Mouse (Mus musculus) neural tube, embryonic 11.5 days (tissue): ENCODE measurements around the gene Eif2b5. TPM values are rescaled to one million over a fixed set of nuclear protein-coding genes. Genes with fewer than 3 reads are reported as not detected.
A peak's percentile ranks its signal among the peaks of the same experiment; 100 is the strongest.

ENCODE experiments used
- ATAC-seq: fragments of 200-750 bp; cut with Nextera tagmentation; 2 replicates; pipeline ENCODE4 v1.8.0; 2017; ENCODE audit warnings: moderate number of reproducible peaks, mild to moderate bottlenecking, moderate TSS enrichment, moderate library complexity; ENCODE audit not compliant: insufficient read depth, low FRiP score, low TSS enrichment
- DNase-seq: peaks from one replicate; pipeline ENCODE4 v3.0.0-alpha.2; 2015; ENCODE audit warnings: low spot score
- H3K27ac ChIP-seq: fragments of 300-500 bp; sonication (generic); 2 replicates; pipeline ENCODE4 v1.5.1; 2014; ENCODE audit warnings: low read depth, mild to moderate bottlenecking, low read length
- H3K27me3 ChIP-seq: fragments of 300-500 bp; sonication (generic); 2 replicates; pipeline ENCODE4 v1.6.1; 2014; ENCODE audit warnings: mild to moderate bottlenecking, low read length, mixed read lengths; ENCODE audit not compliant: control insufficient read depth, insufficient read depth
- H3K36me3 ChIP-seq: fragments of 300-500 bp; sonication (generic); 2 replicates; pipeline ENCODE4 v1.6.1; 2014; ENCODE audit warnings: mild to moderate bottlenecking, low read length, moderate library complexity, mixed read lengths; ENCODE audit not compliant: control insufficient read depth, insufficient read depth
- H3K4me1 ChIP-seq: fragments of 300-500 bp; sonication (generic); 2 replicates; pipeline ENCODE4 v1.6.1; 2014; ENCODE audit warnings: low read length, mixed read lengths; ENCODE audit not compliant: control insufficient read depth, insufficient read depth
- H3K4me2 ChIP-seq: fragments of 300-500 bp; sonication (generic); 2 replicates; pipeline ENCODE4 v1.6.1; 2014; ENCODE audit warnings: low read depth, mild to moderate bottlenecking, moderate library complexity
- H3K4me3 ChIP-seq: fragments of 300-500 bp; sonication (generic); 2 replicates; pipeline ENCODE4 v1.5.1; 2014; ENCODE audit warnings: low read depth, low read length
- H3K9ac ChIP-seq: fragments of 300-500 bp; sonication (generic); 2 replicates; pipeline ENCODE4 v1.6.1; 2014; ENCODE audit warnings: mild to moderate bottlenecking, low read length
- H3K9me3 ChIP-seq: fragments of 300-500 bp; sonication (generic); 2 replicates; pipeline ENCODE4 v1.6.1; 2016; ENCODE audit warnings: low read length; ENCODE audit not compliant: control insufficient read depth
- WGBS: fragments of 180-500 bp; shearing (Covaris S2); extraction: QIAGEN DNeasy Blood & Tissue Kit; methylation state at CpG from one replicate; pipeline ENCODE4 v1.1.7; 2014; 5-methylcytosine and 5-hydroxymethylcytosine counted together
- polyA plus RNA-seq: library from polyadenylated mRNA; unstranded; fragments of >200 nt; fragmentation: Nextera tagmentation; extraction: Ambion mirVana; gene quantifications from 2 replicates; pipeline ENCODE4 v1.2.1, GENCODE M21; 2014

The Eif2b5 gene
- polyA plus RNA-seq, 1 experiment from 2014 or later = 137 TPM

DNA sequence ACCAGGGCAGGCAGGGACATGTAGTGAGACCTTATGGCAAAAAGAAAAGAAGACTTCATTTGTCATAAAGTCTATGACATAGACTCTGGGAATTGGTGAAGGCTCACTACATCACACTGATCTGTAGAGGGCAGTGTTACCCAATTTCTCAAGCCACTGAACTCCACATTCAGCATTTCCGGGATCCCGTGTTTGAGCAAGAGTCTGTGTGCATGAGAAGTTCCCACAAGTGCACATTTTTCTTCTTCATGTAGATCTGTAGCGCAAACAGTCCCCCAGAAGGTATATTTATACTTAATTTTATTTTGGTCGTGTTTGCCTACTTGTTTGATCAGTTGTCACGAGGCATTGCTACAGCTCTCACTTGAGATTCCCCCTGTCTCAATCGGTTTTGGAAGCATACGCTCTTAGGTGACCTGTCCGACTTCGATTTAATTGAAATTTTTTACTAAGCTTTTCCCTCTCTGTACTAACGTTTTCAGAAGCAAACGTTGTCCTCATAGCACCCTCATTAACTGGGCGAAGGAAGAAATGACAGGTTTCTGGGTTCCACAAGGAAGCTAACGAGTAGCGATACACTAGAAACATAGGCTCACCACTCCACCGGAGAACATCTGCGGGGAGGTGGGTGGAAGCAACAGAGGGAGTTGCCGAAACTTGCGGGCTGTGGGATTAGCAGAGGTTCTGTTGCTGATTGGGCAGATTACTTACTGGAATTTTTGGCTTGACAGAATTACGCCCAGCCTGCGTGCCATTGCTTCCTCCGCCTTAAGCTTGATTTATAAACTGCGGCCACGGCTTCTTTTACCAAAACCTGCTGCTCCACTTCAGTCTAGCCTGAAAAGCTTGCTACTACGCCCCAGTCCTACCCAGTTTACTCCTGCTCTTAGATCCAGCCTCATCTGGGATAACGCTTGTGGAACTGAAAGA is 1.7 kb upstream of the Eif2b5 start:
- Histone ChIP-seq H3K9ac (no peak overlapping the region), H3K36me3 (peaks cover 4% of the 10 kb centered on the region), H3K27me3 (peaks cover 4% of the 10 kb centered on the region; the same call in 1 of the 2 replicates), H3K4me1 (0 out of 2 replicates have a peak, but pooled peaks cover 4% of the 10 kb centered on the region), H3K4me2 (peak overlapping the region; percentile 45), H3K9me3 (no peaks in the 10 kb centered on the region), H3K27ac (no peak overlapping the region), H3K4me3 (peak overlapping the region; percentile 25)
- DNase-seq (peak; percentile 62), ATAC-seq (0 out of 2 replicates have a peak, but pooled peaks have one; percentile 17)
- WGBS = 23% methylated on average over 25 of the region's 25 CpGs

DNA sequence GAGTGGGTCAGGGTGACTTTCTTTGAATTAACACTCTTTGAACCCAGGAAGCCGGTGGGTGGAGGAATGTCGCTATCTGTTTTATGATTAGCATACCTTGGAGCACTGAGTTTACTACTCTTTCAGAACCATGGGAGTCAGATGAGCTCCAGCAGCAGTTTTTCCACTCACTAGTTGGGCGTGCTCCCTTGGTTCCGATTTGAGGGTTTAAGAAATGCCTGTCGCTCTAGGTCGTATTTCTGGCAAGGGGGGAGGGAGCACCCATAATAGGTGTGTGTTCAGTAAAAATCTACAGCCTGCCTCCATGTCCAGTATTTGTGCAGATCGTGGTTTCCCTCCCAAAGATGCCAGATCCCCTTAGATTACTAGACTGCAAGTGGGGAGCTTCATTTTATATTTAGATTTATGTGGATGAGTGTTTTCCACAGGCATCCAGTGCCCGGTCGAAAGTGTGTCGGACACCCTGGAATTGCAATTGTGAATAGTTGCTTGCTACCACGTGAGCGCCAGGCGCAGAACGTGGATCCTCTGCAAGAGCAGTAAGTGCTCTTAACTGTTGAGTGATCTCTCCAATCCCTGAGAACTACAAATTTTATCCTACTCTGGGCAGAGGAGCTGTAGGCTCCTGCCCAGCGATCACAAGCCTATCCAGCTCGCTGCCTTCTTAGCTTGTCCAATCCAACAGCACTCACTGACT is 489 bp upstream of the Eif2b5 start:
- Histone ChIP-seq H3K4me2 (peak overlapping the region; percentile 75), H3K27me3 (peaks cover 4% of the 10 kb centered on the region; the same call in 1 of the 2 replicates), H3K4me3 (peak overlapping the region; percentile 89), H3K27ac (no peak overlapping the region), H3K36me3 (peaks cover 12% of the 10 kb centered on the region), H3K4me1 (0 out of 2 replicates have a peak, but pooled peaks cover 4% of the 10 kb centered on the region), H3K9me3 (no peaks in the 10 kb centered on the region), H3K9ac (peak overlapping the region; percentile 94; the same call in 1 of the 2 replicates)
- peak; percentile 3; the same call in 1 of the 2 replicates for ATAC-seq
- no peak for DNase-seq
- WGBS = 10% methylated on average over 16 of the region's 16 CpGs

DNA sequence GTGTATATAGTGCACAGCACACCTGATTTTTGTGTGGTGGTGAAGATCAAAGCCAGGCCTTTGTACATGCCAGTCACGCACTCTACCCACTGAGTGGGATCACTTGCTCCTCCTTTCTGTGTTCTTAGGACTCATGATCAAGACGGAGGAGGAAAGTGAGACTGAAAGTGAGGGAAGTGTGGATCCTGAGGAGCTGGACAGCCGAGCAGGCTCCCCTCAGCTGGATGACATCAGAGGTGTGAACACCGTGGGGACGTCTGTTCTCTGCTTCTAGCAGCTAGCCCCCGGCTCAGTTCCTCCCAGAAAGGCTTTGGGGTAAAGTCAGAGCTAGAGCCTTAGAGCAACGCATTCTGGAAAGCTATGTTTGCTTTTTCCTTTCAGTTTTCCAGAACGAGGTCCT is 7.4 kb downstream of the Eif2b5 start:
- no peak for ATAC-seq
- no peak for DNase-seq
- no peak overlapping the region for H3K9ac ChIP-seq
- H3K4me3 ChIP-seq = no peak overlapping the region
- H3K4me1 ChIP-seq = no peaks in the 10 kb centered on the region
- WGBS = 82% methylated on average over 8 of the region's 8 CpGs
- peaks cover 45% of the 10 kb centered on the region for H3K36me3 ChIP-seq
- no peaks in the 10 kb centered on the region for H3K9me3 ChIP-seq
- H3K4me2 ChIP-seq = no peak overlapping the region
- no peak overlapping the region for H3K27ac ChIP-seq
- no peaks in the 10 kb centered on the region for H3K27me3 ChIP-seq

DNA sequence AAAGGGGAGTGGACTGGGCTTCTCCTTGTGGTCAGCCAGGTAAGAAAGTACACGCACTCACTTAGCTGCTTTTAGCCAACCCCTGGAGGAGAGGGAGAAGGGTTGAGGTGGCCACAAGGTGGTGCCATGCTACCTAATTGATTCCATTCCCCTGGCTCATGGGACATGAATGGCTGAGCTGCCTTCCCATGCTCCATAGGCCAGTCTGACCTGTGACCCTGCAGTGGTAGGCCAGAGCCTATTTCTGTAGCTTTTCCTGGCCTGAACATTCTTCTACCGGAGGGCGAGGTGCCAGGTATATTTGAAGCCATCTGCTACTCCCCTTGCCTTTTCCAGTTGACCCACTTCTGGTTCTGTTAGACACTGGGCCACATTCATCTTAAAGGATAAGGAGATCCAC is 10.7 kb downstream of the Eif2b5 start:
- WGBS = 89% methylated on average over 3 of the region's 3 CpGs
- H3K27ac ChIP-seq = no peak overlapping the region
- H3K4me3 ChIP-seq = no peak overlapping the region
- H3K36me3 ChIP-seq = peaks cover 27% of the 10 kb centered on the region
- H3K4me1 ChIP-seq = no peaks in the 10 kb centered on the region
- ATAC-seq = no peak
- H3K27me3 ChIP-seq = no peaks in the 10 kb centered on the region
- no peaks in the 10 kb centered on the region for H3K9me3 ChIP-seq
- DNase-seq = peak; percentile 38
- H3K4me2 ChIP-seq = no peak overlapping the region
- no peak overlapping the region for H3K9ac ChIP-seq

DNA sequence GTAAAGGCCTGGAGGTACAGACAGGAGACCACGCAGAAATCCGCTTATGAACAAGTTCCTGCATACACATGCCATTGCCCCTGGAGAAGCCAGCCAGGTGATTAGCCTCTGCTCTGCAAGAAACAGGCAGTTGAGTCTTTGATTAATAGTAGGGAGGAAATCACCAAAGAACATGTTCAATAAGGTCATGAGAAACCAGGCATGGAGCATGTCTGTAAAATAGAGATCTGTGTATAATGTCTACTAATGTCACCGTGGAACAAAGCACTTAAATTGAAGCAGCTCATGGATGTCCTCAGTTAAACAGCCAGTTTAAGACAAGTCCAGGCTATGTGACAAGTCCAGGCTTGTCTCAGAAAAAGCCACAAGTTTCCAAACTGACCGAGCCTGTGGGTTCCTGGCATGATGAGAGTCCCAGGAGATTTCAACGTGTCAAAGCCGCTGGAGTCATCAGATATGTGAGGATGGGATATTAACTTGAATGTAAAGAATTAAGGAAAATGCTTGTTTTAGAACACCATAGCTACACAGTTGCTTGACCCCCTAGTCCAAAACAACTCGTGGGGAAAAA is 12.7 kb downstream of the Eif2b5 start:
- Histone ChIP-seq H3K9ac (no peak overlapping the region), H3K36me3 (peaks cover 16% of the 10 kb centered on the region), H3K4me3 (no peak overlapping the region), H3K27ac (no peak overlapping the region), H3K4me1 (peaks cover 2% of the 10 kb centered on the region; the same call in 1 of the 2 replicates), H3K4me2 (no peak overlapping the region), H3K9me3 (no peaks in the 10 kb centered on the region), H3K27me3 (no peaks in the 10 kb centered on the region)
- WGBS = 89% methylated on average over 7 of the region's 7 CpGs
- no peak for DNase-seq
- ATAC-seq = no peak

DNA sequence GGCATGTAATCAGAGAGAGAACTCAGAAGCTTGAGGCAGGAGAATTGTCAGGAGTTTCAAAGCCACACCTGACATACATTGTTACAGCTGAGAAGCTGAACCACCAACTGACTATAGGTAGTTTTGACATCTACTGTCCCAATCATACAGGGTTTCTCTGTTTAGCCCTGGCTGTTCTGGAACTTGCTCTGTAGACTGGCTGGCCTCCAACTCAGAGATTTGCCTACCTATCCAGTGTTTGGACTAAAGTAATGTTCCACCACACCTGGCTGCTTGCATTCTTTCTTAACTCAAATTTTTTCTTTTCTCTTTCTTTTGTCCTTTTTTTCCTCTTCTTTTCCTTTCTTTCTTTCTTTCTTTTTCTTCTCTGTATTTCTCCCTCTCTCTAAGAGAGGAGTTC is 17.4 kb downstream of the Eif2b5 start:
- Histone ChIP-seq H3K27me3 (no peaks in the 10 kb centered on the region), H3K27ac (0 out of 2 replicates have a peak overlapping the region, but pooled peaks have one; percentile 83), H3K9me3 (no peaks in the 10 kb centered on the region), H3K4me1 (peaks cover 10% of the 10 kb centered on the region; the same call in 1 of the 2 replicates), H3K36me3 (peaks cover 6% of the 10 kb centered on the region; the same call in 1 of the 2 replicates), H3K4me2 (peak overlapping the region; percentile 48), H3K9ac (peak overlapping the region; percentile 97; the same call in 1 of the 2 replicates), H3K4me3 (peak overlapping the region; percentile 97)
- DNase-seq (no peak), ATAC-seq (no peak)

DNA sequence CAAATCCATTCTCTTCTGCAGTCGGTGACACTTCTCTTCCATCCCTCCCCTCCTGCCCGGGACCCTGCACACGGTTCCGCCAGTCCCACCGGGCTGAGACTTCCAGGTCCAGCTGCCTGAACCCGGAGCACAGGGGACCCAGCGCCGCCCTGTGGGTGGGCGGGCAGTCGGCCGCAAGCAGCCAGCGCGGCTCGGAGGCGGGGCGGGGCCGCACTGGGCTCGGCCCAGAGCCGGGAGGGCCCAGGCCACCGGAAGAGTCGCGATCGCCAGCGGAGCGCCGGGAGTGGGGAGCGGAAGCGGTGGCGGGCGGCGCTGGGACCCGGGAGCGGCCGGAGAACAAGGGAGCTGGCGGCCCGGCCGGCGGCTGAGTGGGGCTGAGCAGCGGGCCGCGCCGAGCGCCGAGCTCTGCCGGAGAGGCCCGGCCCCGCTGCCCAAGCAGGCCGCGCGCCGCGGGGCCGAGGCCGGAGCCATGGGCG is 18.1 kb downstream of the Eif2b5 start, which contains the start of gene Dvl3:
Dvl3 (plus strand) TSS at position 257 of the 476 bp plus-strand sequence.
- H3K27ac ChIP-seq = peak within 1 kb of the TSS; percentile 83
- H3K27me3 ChIP-seq = no peaks in the 10 kb centered on the region
- H3K4me3 ChIP-seq = peak within 1 kb of the TSS; percentile 97
- no peaks in the 10 kb centered on the region for H3K9me3 ChIP-seq
- H3K36me3 ChIP-seq = peaks cover 5% of the 10 kb centered on the region; the same call in 1 of the 2 replicates
- under 1% methylated on average over 44 of the region's 55 CpGs for WGBS
- peak within 1 kb of the TSS; percentile 48 for H3K4me2 ChIP-seq
- ATAC-seq (peak; percentile 95), DNase-seq (peak; percentile 95)
- peaks cover 10% of the 10 kb centered on the region; the same call in 1 of the 2 replicates for H3K4me1 ChIP-seq
- H3K9ac ChIP-seq = peak within 1 kb of the TSS; percentile 97

DNA sequence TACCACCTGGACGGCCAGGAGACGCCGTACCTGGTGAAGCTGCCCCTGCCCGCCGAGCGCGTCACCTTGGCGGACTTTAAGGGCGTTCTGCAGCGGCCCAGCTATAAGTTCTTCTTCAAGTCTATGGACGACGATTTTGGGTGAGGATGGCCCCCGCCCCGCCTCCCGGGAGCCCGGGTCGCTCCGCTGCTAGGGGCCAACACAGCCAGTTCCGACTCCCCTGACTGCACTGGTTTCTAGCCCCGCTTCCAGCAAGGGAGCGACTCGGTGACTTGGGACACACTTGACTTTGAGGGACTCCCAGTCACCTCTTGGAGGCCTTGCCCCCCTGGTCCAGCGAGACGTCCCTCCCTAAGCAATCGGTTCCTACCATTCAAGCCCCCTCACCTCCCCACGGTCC is 18.6 kb downstream of the Eif2b5 start:
- Histone ChIP-seq H3K4me1 (peaks cover 10% of the 10 kb centered on the region; the same call in 1 of the 2 replicates), H3K4me2 (peak overlapping the region; percentile 48), H3K9me3 (no peaks in the 10 kb centered on the region), H3K27me3 (no peaks in the 10 kb centered on the region), H3K9ac (peak overlapping the region; percentile 97), H3K36me3 (peaks cover 9% of the 10 kb centered on the region; the same call in 1 of the 2 replicates), H3K27ac (peak overlapping the region; percentile 83), H3K4me3 (peak overlapping the region; percentile 97)
- DNase-seq = no peak
- 0% methylated on average over 23 of the region's 26 CpGs for WGBS
- peak; percentile 20 for ATAC-seq
